Mouse (Mus musculus) adrenal gland, adult 2 months (tissue): ENCODE data around the gene Amz2. TPM values are rescaled to one million over a fixed set of nuclear protein-coding genes. Genes with fewer than 3 reads are reported as not detected.
"Not testable (repeated sequence)": the region's sequence is repeated elsewhere in the genome, so short reads cannot be mapped to it uniquely, and the experiment has no call there.

Experiments
- DNase-seq: peaks from one replicate; pipeline ENCODE4 v3.0.0; 2021
- polyA plus RNA-seq: library from polyadenylated mRNA; depleted of rRNA; stranded (reverse); fragments of >200 nt; gene quantifications from 2 replicates; pipeline ENCODE4 v1.2.3, GENCODE M21; 2012
- total RNA-seq, 2 experiments: library from RNA; stranded (reverse); gene quantifications; 2 replicates each; pipeline ENCODE4 v1.2.3; 2021

The Amz2 gene
- total and polyA plus RNA-seq, 3 experiments = 17.4 to 43.2 (median 41.8) TPM

DNA sequence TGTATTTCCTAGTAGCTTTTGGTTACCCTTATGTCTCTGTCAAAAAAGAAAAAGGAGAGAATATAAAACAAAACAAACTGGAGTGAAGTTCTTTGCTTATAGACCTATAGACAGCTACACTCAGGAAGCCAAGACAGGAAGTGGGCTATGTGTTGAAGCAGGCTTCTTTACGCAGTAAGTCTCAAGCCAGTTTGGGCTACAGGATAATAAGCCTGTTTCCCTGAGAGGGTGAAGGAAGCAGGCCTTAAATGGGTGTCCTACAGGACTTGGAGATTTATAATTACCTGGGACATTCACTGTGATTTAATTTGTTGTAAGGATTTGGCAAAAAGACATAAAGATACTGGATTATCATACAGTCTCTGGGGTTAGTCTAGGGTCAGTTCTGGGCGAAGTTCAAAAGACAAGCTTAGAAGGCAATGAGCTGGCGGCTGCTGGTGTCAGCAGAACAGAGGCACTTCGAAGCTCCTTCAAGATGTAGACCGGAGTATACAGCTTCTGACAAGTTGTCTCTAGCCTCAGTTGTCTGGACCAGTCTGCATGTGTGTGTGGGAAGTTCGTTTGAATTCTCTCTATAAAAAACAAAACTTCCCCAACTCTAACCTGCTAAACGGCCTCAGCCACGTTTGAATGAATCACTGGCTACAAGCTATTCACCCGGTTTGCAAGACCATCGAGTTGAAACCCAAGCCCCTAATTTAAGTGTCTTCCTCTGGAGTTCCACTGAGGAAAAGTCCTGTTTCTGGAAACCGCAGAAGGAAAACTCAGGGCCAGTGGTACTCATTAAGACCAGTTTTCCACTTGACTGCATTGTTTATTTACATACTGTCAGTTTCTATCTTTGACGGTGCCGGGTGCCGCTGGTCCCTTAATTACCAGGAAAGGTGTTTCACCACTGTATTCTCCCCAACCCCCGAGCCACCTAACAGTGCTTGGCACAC lies 45.4 kb downstream of the Amz2 start:
- no peak for DNase-seq

DNA sequence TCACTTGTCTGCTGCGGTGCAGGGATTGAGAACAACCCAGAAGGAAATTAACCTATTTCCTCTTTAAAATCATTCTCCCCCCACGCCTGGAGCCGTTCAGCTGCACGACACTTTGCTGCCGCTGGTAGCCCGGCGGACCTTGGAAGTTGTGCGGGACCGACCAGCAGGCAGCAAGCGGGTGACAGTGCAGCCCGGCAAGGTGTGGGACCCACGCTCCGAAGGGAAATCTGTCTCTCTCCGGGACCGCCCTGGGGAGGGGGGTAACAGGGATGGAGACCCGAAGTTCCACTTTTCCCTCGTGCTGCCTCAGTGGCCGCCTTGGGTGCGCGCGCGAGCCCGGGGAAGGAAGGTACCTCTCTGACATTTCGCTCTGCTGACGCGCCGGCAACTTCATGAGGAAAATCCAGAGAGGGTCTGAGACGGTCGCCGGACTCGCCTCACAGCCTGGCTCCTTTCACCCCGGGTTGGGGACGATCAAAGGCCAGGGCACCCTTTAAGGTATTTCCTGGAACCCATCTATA lies 46.5 kb downstream of the Amz2 start:
- peak; percentile 48 for DNase-seq

DNA sequence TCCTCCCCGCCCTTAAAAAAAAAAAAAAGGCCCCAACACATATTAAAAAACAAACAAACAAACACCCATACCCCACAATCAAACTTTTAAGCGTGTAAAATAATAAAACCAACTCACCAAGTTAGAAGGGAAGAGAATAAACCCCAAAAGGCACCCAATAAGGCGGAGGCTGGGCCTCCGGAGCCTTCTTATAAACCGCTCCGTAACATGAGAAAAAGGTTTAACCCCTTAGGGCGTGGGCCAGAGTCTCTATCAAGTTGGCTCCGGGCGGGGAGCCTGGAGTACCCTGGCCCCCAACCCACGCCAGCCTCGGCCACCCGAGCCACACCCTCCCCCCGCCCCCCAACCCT lies 47.0 kb downstream of the Amz2 start:
- no peak for DNase-seq

DNA sequence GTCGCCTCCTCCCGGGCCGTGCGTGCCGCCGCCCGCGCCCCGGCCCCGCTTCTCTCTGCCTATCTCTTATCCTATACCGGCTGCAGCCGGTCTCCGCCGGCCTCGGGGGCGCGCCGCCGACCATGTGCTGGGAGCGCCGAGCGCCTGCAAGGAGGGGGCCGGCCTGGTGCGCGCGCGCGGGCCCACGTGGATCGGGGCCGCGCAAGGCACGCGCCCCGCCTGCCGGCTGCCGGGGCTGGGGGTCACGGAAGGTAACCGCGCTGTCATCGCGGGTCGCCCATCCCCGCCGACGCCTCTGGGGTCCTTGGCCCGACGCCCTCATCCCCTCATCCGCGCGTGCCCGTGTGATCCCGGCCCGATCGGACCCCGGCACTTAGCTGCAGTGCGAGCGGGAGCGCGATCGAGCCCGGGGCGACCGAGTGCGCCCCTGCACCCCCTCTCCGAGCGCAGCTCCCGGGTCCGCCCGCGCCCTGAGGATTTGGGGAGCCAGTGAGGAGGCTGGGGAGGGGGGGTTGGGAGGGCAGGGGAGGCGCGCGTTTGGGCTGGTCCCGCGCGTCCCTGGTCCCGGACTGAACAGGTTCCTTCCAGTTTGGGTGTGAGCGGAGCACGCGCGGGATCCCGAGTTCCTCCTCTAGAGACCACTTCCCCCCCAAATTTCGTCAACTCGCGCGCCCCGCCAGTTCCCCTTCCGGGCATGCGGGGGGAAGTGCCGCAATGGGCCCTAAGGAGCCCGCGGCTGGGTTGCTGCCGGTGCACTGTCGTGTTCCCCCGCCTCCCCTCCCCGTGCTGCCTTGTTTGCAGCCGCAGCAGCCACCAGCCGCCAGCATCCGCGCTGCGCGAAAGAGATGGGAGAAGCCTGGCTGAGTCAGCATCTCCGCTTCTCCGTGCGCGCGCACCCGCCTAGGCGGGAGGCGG lies 47.7 kb downstream of the Amz2 start, which contains the start of the genes Arsg and Slc16a6:
Gene Arsg, plus strand, starts transcription at position 204 of the 915 bp plus-strand sequence.
Gene Slc16a6, minus strand, starts transcription at position 428 of the 915 bp plus-strand sequence.
- DNase-seq = peak; percentile 87

GRCm38 (mm10) chr11:109474086-109474742 lies 48.5 kb downstream of the Amz2 start:
- no peak for DNase-seq

DNA sequence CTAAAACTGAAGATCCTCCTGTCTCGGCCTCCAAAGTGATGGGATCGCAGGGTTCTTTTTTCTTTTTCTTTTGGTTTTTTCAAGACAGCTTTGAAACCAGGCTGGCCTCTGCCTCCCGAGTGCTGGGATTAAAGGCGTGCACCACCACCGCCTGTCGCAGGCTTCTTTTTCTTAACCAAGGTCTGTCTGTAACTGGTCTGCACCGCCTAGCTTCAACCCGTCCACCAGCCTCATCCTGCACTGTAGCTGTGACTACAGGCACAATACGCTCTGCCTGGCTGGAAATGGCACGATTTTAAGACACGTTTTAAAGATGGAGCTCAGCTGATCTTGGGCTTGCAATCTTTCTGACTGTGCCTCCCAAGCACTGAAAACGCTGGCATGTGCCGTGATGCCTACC lies 49.1 kb downstream of the Amz2 start:
- DNase-seq = no peak

GRCm38 (mm10) chr11:109475717-109476116 lies 50.0 kb downstream of the Amz2 start:
- DNase-seq = no peak

DNA sequence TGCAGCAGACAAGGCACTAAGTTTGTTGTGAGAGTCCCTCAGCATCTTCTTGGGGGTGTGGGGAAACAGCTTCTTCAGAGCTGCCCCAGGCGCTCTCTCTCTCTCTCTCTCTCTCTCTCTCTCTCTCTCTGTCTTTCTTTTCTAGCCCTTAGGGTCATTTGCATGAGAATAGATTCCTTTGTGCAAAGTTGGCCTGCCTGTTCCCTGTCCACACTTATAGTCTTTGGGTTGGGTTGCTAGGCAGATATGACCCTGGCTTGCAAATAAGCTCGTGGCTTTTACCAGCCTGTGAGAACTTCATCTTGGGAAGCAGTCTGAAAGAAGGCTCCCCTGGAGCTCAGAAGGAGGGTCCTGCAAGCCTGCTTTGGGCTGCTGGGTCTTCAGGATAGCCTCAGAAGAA lies 50.5 kb downstream of the Amz2 start:
- no peak for DNase-seq

- DNase-seq = no peak
Measured at GRCm38 (mm10) chr11:109476653-109477052, 50.9 kb downstream of the Amz2 start.

DNA sequence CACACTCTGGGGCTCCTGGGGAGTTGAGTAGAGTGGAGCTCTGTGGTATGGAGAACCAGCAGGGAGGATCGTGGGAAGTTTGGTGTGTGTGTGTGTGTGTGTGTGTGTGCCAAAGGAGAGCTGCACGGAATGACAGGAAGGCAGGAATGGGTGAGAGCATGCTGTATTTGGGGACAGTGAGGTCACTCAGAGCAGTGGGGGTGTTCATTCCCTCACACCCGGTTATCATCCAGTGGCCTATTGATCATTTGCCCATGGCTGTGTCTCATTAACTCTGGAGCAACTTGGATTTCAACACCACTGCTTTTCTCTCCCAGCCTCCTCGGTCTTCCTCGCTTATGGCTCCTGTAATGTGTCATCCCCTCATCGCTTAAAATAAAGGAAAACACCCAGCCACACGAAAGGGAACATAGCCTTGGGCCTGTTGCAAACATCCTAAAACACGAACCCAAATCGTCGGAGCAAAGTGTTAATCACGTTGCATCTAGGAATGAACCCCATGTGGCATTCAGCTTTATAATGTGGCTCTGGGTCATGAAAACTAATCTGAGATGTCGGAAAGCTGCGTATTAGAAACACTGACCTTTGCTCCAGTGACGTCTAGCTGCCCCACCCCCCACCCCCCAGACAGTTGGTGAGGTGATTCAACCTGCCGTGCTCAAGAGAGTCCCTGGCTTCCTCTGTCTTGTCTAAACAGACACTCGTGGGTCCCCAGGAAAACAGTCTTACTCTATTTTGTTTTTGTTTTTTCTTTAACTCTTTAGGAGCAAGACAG lies 52.0 kb downstream of the Amz2 start:
- DNase-seq = no peak

- DNase-seq = no peak
Measured at GRCm38 (mm10) chr11:109479575-109480285, 54.0 kb downstream of the Amz2 start.

GRCm38 (mm10) chr11:109480440-109480839 lies 54.7 kb downstream of the Amz2 start:
- no peak for DNase-seq

GRCm38 (mm10) chr11:109485398-109486045 lies 59.8 kb downstream of the Amz2 start:
- peak; percentile 48 for DNase-seq

DNA sequence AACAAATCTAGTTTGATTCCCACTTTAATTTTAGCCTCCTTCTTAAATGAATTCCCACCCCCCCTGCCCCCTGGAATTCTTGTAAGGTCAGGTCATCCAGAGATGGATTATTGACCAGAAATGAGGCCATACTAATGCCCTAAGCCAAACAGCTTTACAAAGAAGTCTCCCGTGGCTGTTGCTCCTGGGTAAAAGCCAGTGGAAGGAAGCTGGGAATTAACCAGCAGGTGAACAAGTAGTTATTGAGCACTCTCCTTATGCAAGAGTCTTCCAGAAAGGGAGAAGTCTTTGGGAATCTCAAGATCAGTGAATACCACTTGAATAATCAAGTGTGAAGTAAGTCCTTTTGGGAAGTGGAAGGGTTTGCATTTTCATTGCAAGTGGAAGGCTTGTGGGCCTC lies 61.4 kb downstream of the Amz2 start:
- DNase-seq = no peak

- no peak for DNase-seq
Measured at GRCm38 (mm10) chr11:109487991-109488684, 62.4 kb downstream of the Amz2 start.

DNA sequence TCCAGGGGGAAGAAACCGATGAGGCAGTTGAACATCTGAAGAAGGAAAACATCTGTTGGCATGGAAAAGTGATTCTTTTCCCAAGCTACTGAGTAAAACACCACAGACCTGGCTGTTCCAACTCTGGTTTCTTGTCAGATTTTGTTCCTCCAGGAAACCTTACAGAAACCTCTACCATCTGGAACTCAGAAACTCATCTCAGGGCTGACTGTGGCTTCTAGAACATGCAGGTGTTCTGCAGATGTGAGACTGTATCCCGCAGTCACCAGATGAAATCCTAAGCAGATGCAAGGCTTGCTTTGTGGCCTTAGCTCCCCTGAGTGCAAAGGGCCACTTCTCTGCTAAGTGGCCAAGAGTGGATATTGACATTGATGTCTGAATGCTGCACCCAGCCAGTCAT lies 64.0 kb downstream of the Amz2 start:
- no peak for DNase-seq

DNA sequence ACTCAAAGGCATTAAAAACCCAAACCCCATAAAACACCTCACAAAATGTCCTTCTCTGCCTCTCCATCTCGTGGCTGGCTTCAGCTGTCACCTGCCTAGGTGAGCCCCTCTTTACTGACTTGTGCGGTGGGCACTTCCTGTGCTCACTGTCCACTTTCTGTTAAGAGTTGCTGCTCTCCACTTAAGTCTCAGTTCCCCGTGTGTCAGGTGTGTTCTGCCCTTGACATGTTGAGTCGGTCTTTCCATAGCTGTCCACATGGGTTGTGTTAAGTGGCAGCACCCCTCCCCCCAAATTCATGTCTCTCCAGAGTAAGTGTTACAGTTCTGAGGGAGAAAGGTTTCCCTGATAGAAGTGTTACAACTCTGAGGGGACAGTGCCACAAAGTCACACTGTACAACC lies 66.1 kb downstream of the Amz2 start:
- DNase-seq = no peak

DNA sequence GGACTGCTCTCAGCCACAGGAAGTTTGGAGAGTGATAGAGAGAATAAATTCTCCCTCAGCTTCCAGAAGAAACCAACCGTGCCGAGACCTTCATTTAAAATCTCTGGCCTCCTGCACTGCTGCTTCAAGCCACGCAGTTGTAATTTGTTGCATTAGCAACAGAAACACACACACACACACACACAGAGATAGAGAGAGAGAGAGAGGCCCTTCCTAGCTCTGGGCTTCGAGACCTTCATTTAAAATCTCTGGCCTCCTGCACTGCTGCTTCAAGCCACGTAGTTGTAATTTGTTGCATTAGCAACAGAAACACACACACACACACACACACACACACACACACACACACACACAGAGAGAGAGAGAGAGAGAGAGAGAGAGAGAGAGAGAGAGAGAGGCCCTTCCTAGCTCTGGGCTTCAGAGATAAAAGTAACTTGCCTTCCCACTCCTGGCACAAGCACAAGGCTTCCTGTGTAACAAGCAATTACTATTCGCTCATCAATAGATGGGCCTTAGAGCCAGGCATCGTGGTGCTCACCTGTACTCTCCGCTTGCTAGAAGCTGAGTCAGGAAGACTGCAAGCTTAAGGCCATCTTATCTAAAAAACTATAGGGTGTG lies 67.2 kb downstream of the Amz2 start:
- not testable (repeated sequence) for DNase-seq
